Mouse (Mus musculus): ENCODE measurements around the gene Slc51b. TPM values are rescaled to one million over a fixed set of nuclear protein-coding genes. Genes with fewer than 3 reads are reported as not detected.

Slc51b gene
- polyA plus RNA-seq, 1 experiment from 2014 or later = not detected

GRCm38 (mm10) chr9:65427511-65427910 is 4.8 kb upstream of the Slc51b start:
- DNase-seq (ENCODE audit: low spot score) = no peak
- Histone ChIP-seq H3K27ac (ENCODE audit: low read depth, low read length) (no peak overlapping the region), H3K36me3 (ENCODE audit: control insufficient read depth, insufficient read depth, low read length) (no peaks in the 10 kb centered on the region), H3K4me2 (ENCODE audit: low read depth) (no peak overlapping the region), H3K9ac (ENCODE audit: low read length) (no peak overlapping the region), H3K4me1 (ENCODE audit: control insufficient read depth, insufficient read depth, low read length) (no peaks in the 10 kb centered on the region), H3K9me3 (ENCODE audit: control insufficient read depth, low read length) (no peaks in the 10 kb centered on the region), H3K4me3 (ENCODE audit: low read depth, low read length) (no peak overlapping the region), H3K27me3 (ENCODE audit: control insufficient read depth, insufficient read depth, low read length) (no peaks in the 10 kb centered on the region)
- 85% methylated on average over 2 of the region's 2 CpGs for WGBS
- no peak for ATAC-seq (ENCODE audit: insufficient read depth, low FRiP score, low TSS enrichment)

- Histone ChIP-seq H3K36me3 (ENCODE audit: control insufficient read depth, insufficient read depth, low read length) (no peaks in the 10 kb centered on the region), H3K27ac (ENCODE audit: low read depth, low read length) (no peak overlapping the region), H3K27me3 (ENCODE audit: control insufficient read depth, insufficient read depth, low read length) (no peaks in the 10 kb centered on the region), H3K9me3 (ENCODE audit: control insufficient read depth, low read length) (no peaks in the 10 kb centered on the region), H3K4me1 (ENCODE audit: control insufficient read depth, insufficient read depth, low read length) (no peaks in the 10 kb centered on the region), H3K9ac (ENCODE audit: low read length) (no peak overlapping the region), H3K4me3 (ENCODE audit: low read depth, low read length) (no peak overlapping the region), H3K4me2 (ENCODE audit: low read depth) (no peak overlapping the region)
- DNase-seq (ENCODE audit: low spot score) = no peak
- WGBS = 43% methylated on average over 3 of the region's 3 CpGs
- no peak for ATAC-seq (ENCODE audit: insufficient read depth, low FRiP score, low TSS enrichment)
These were observed 1.6 kb upstream of the Slc51b start for GRCm38 (mm10) chr9:65424393-65424792.

- WGBS = 74% methylated on average over 3 of the region's 3 CpGs
- DNase-seq (ENCODE audit: low spot score) (no peak), ATAC-seq (ENCODE audit: insufficient read depth, low FRiP score, low TSS enrichment) (no peak)
- Histone ChIP-seq H3K4me1 (ENCODE audit: control insufficient read depth, insufficient read depth, low read length) (no peaks in the 10 kb centered on the region), H3K36me3 (ENCODE audit: control insufficient read depth, insufficient read depth, low read length) (no peaks in the 10 kb centered on the region), H3K4me2 (ENCODE audit: low read depth) (no peak overlapping the region), H3K9ac (ENCODE audit: low read length) (no peak overlapping the region), H3K9me3 (ENCODE audit: control insufficient read depth, low read length) (no peaks in the 10 kb centered on the region), H3K27me3 (ENCODE audit: control insufficient read depth, insufficient read depth, low read length) (no peaks in the 10 kb centered on the region), H3K27ac (ENCODE audit: low read depth, low read length) (no peak overlapping the region), H3K4me3 (ENCODE audit: low read depth, low read length) (no peak overlapping the region)
These were observed 3.1 kb downstream of the Slc51b start for GRCm38 (mm10) chr9:65419633-65420032.

- Histone ChIP-seq H3K27ac (ENCODE audit: low read depth, low read length) (no peak overlapping the region), H3K4me2 (ENCODE audit: low read depth) (no peak overlapping the region), H3K9me3 (ENCODE audit: control insufficient read depth, low read length) (no peaks in the 10 kb centered on the region), H3K9ac (ENCODE audit: low read length) (no peak overlapping the region), H3K36me3 (ENCODE audit: control insufficient read depth, insufficient read depth, low read length) (no peaks in the 10 kb centered on the region), H3K27me3 (ENCODE audit: control insufficient read depth, insufficient read depth, low read length) (no peaks in the 10 kb centered on the region), H3K4me3 (ENCODE audit: low read depth, low read length) (no peak overlapping the region), H3K4me1 (ENCODE audit: control insufficient read depth, insufficient read depth, low read length) (no peaks in the 10 kb centered on the region)
- DNase-seq (ENCODE audit: low spot score) (no peak), ATAC-seq (ENCODE audit: insufficient read depth, low FRiP score, low TSS enrichment) (no peak)
- 33% methylated on average over 3 of the region's 3 CpGs for WGBS
These were observed 5.0 kb downstream of the Slc51b start for GRCm38 (mm10) chr9:65417738-65418137.

- Histone ChIP-seq H3K9ac (ENCODE audit: low read length) (no peak overlapping the region), H3K4me3 (ENCODE audit: low read depth, low read length) (no peak overlapping the region), H3K9me3 (ENCODE audit: control insufficient read depth, low read length) (no peaks in the 10 kb centered on the region), H3K36me3 (ENCODE audit: control insufficient read depth, insufficient read depth, low read length) (no peaks in the 10 kb centered on the region), H3K4me2 (ENCODE audit: low read depth) (no peak overlapping the region), H3K27me3 (ENCODE audit: control insufficient read depth, insufficient read depth, low read length) (no peaks in the 10 kb centered on the region), H3K27ac (ENCODE audit: low read depth, low read length) (no peak overlapping the region), H3K4me1 (ENCODE audit: control insufficient read depth, insufficient read depth, low read length) (no peaks in the 10 kb centered on the region)
- DNase-seq (ENCODE audit: low spot score) (no peak), ATAC-seq (ENCODE audit: insufficient read depth, low FRiP score, low TSS enrichment) (no peak)
- 70% methylated on average over 3 of the region's 3 CpGs for WGBS
These were observed 11.4 kb downstream of the Slc51b start for GRCm38 (mm10) chr9:65411326-65411725.

GRCm38 (mm10) chr9:65410378-65410777 is 12.4 kb downstream of the Slc51b start:
- DNase-seq (ENCODE audit: low spot score) = no peak
- H3K27me3 ChIP-seq (ENCODE audit: control insufficient read depth, insufficient read depth, low read length) = no peaks in the 10 kb centered on the region
- no peaks in the 10 kb centered on the region for H3K36me3 ChIP-seq (ENCODE audit: control insufficient read depth, insufficient read depth, low read length)
- no peak for ATAC-seq (ENCODE audit: insufficient read depth, low FRiP score, low TSS enrichment)
- H3K4me1 ChIP-seq (ENCODE audit: control insufficient read depth, insufficient read depth, low read length) = no peaks in the 10 kb centered on the region
- 91% methylated on average over 8 of the region's 8 CpGs for WGBS
- H3K9me3 ChIP-seq (ENCODE audit: control insufficient read depth, low read length) = no peaks in the 10 kb centered on the region
- no peak overlapping the region for H3K4me2 ChIP-seq (ENCODE audit: low read depth)
- no peak overlapping the region for H3K27ac ChIP-seq (ENCODE audit: low read depth, low read length)
- no peak overlapping the region for H3K9ac ChIP-seq (ENCODE audit: low read length)
- no peak overlapping the region for H3K4me3 ChIP-seq (ENCODE audit: low read depth, low read length)

GRCm38 (mm10) chr9:65408871-65409295 is 13.9 kb downstream of the Slc51b start:
- no peak overlapping the region for H3K4me3 ChIP-seq (ENCODE audit: low read depth, low read length)
- no peak for DNase-seq (ENCODE audit: low spot score)
- no peak overlapping the region for H3K4me2 ChIP-seq (ENCODE audit: low read depth)
- H3K27me3 ChIP-seq (ENCODE audit: control insufficient read depth, insufficient read depth, low read length) = no peaks in the 10 kb centered on the region
- H3K9me3 ChIP-seq (ENCODE audit: control insufficient read depth, low read length) = no peaks in the 10 kb centered on the region
- 78% methylated on average over 5 of the region's 5 CpGs for WGBS
- H3K36me3 ChIP-seq (ENCODE audit: control insufficient read depth, insufficient read depth, low read length) = no peaks in the 10 kb centered on the region
- ATAC-seq (ENCODE audit: insufficient read depth, low FRiP score, low TSS enrichment) = no peak
- no peak overlapping the region for H3K27ac ChIP-seq (ENCODE audit: low read depth, low read length)
- H3K9ac ChIP-seq (ENCODE audit: low read length) = no peak overlapping the region
- no peaks in the 10 kb centered on the region for H3K4me1 ChIP-seq (ENCODE audit: control insufficient read depth, insufficient read depth, low read length)

- H3K9ac ChIP-seq (ENCODE audit: low read length) = no peak overlapping the region
- no peak for ATAC-seq (ENCODE audit: insufficient read depth, low FRiP score, low TSS enrichment)
- no peak overlapping the region for H3K27ac ChIP-seq (ENCODE audit: low read depth, low read length)
- H3K4me2 ChIP-seq (ENCODE audit: low read depth) = no peak overlapping the region
- no peaks in the 10 kb centered on the region for H3K36me3 ChIP-seq (ENCODE audit: control insufficient read depth, insufficient read depth, low read length)
- no peak for DNase-seq (ENCODE audit: low spot score)
- WGBS = 71% methylated on average over 3 of the region's 3 CpGs
- no peak overlapping the region for H3K4me3 ChIP-seq (ENCODE audit: low read depth, low read length)
- no peaks in the 10 kb centered on the region for H3K9me3 ChIP-seq (ENCODE audit: control insufficient read depth, low read length)
- H3K27me3 ChIP-seq (ENCODE audit: control insufficient read depth, insufficient read depth, low read length) = no peaks in the 10 kb centered on the region
- H3K4me1 ChIP-seq (ENCODE audit: control insufficient read depth, insufficient read depth, low read length) = no peaks in the 10 kb centered on the region
These were observed 14.9 kb downstream of the Slc51b start for GRCm38 (mm10) chr9:65407861-65408260.

- DNase-seq (ENCODE audit: low spot score) (no peak), ATAC-seq (ENCODE audit: insufficient read depth, low FRiP score, low TSS enrichment) (no peak)
- H3K4me2 ChIP-seq (ENCODE audit: low read depth) = no peak overlapping the region
- 78% methylated on average over 5 of the region's 5 CpGs for WGBS
- H3K9me3 ChIP-seq (ENCODE audit: control insufficient read depth, low read length) = no peaks in the 10 kb centered on the region
- no peak overlapping the region for H3K4me3 ChIP-seq (ENCODE audit: low read depth, low read length)
- no peaks in the 10 kb centered on the region for H3K27me3 ChIP-seq (ENCODE audit: control insufficient read depth, insufficient read depth, low read length)
- no peaks in the 10 kb centered on the region for H3K36me3 ChIP-seq (ENCODE audit: control insufficient read depth, insufficient read depth, low read length)
- no peaks in the 10 kb centered on the region for H3K4me1 ChIP-seq (ENCODE audit: control insufficient read depth, insufficient read depth, low read length)
- H3K27ac ChIP-seq (ENCODE audit: low read depth, low read length) = no peak overlapping the region
- no peak overlapping the region for H3K9ac ChIP-seq (ENCODE audit: low read length)
These were observed 15.4 kb downstream of the Slc51b start for GRCm38 (mm10) chr9:65407327-65407726.

Data from neural tube, embryonic 11.5 days (tissue).